Mouse (Mus musculus): ENCODE data around the gene Gm12248.

DNA sequence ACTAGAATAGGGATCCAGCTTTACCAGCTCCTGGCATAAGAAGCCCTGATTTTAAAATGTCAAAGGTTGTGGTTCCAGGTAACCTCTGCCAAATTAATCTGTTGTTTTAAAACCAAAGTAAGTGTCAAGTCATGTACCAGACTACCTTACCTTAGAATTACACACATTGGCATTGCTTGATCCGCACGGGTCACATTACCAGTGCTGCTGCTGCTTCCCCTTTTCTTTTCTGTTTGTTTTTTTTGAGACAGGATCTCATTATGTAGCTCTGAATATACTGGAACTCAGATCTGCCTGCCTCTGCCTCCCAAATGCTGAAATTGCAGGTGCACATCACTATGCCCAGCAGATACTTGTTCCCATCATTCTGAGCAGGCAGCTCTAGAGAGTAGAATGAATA lies 63.1 kb downstream of the Gm12248 start:
- TF ChIP-seq CTCF (IDR thresholded peaks at IDR 0.05; ENCODE audit: low read depth, low read length) (no peak), POLR2A (IDR thresholded peaks at IDR 0.05; ENCODE audit: borderline replicate concordance, low read depth, low read length) (no peak)
